Mouse (Mus musculus): Measurements from ENCODE around the gene Dcaf17.

Dcaf17 gene

DNA sequence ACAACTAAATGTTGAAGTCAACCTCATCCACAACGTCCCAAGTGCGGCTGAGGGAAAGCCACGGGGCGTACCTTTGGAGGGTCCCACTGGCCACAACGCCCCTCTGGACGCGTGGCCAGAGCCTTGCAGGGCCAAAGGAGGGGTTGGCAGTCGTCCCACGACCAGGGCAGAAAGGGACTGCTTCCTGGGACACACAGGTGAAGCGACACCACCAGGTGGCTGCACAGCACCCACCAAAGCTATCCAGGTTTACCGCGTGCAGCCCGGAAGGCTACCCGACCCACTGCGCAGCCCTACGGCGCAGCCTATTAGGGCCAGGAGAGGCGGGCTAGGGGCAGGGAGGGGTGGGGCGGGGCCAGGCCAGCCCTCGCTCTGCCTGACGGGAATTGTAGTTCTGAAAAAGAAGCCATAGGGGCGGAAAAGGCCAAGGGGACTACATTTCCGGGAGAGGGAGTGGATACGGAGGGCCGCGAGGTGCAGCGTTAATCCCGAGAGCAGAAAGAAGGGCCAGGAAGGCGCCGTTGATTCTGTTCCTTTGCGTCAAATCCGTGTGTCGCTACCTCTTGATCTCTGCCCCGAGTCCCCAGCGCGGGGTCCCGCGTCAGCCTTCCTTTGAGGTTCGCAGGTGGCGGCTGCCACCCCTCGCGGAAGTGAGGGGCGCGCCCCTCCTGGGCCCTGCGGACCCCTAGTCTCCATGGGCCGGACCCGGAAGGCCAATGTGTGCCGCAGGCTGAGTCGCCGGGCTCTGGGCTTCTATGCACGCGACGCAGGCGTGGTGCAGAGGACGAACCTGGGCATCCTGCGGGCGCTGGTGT, at the start of gene Dcaf17, which contains the start of gene Mettl8:
TSS of gene Dcaf17 (plus strand) at position 29 of the 815 bp plus-strand sequence.
TSS of gene Mettl8 (minus strand) at position 284 of the 815 bp plus-strand sequence.
- ATAC-seq (ENCODE audit: low TSS enrichment): peak; percentile 97

DNA sequence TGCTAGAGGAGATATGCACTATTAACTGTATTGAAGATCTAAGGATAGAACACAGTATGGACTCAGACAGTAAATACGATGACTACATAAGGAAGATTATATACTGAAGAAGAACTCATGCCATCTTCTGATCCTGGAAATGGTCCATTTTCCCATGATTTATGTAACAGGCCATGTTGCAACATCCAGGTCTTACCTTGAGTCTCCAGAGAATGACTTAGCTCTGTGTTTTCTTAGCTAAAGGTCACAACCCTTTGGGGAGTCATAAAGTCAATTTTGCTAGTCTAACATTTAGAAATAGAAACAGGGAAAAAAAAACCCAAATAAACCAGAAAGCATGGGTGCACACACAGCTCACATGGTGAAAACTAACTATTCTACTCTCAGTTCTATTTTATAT, 43.3 kb upstream of the Dcaf17 start:
- no peak for ATAC-seq (ENCODE audit: low TSS enrichment)

DNA sequence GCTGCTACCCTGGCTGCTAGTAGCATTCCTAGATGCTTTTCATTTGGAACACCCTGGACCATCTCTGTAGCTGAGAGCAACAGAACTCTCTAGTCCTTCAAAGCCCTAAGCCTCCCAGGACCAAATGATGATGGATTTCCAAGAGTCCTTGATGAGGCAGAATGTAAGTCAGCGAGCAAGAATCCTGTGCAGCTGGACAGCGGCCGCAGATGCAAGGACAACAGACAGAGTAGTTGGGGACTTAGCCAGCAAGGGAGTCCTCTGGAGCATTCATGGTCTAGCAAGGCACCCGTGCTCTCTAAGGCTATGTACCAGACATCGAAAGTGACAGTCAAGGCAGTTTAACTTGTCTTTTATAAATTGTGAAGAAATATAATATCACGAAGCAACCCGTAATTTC, 41.6 kb upstream of the Dcaf17 start:
- no peak for ATAC-seq (ENCODE audit: low TSS enrichment)

DNA sequence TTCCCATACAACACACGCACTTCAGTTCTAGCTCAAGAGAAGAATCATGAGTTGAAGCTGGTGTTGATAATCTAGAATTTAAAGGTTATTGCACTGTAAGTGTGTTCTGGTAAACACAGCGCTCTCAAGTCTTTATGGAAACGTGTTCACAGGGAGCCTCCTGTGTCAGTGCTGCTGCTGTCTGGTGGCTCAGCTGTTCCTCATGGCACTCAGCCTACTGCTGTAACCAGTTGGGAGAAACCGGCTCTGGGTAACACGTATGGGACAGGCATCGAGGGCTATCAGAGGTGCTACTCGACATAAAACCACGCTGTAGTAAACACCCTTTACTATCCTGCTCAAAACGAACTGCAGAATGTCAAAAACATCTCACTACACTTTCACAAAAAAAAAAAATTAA, 35.9 kb upstream of the Dcaf17 start:
- ATAC-seq (ENCODE audit: low TSS enrichment): peak; percentile 71

DNA sequence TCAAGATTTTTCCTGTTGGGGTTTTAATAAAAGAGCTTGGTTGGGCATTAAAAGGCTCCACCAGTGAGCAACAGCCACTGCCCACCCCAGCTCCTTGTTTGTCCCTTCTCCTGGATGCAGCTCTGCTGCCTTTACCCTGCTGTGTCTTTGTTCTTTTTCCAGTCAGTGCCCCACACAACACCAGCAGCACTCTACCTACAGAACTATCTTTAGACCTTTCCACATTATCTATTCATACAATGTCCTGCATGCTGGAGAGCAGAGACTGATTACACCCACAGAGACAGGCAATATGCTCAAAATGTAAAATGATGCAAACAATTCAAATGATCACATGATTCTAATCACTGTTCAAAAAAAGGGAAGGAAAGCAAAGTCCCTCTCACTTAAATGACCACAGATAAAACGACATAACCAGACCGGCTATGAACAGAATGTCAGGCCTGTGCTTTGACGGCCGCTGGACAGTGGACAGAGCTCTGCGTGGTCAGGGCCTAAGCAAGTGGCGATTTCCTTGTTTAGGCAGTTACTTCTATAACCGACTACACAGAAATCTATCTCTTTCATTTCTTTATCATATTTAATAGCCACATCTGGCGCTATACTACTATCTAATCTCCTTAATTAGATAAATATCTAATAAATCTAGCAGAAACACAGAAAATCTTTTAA, 35.3 kb upstream of the Dcaf17 start:
- ATAC-seq (ENCODE audit: low TSS enrichment): peak; percentile 50

DNA sequence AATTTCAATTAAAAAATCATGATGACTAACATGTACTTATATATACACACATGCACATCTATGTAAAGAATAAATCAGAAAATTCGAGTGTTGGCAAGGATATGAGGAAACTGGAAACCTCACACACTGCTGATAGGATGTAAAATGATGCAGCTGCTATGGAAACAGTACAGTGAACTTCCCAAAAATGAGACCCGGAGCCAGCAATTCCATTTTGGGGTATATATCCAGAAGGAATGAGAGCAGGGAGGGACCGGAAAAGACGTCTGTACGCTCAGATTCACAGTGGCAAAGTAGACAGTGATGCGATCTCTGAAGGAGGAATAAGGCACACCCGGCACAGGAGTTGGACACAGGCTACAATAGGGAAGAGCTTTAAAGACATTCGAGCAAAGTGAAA, 34.5 kb upstream of the Dcaf17 start:
- peak; percentile 73 for ATAC-seq (ENCODE audit: low TSS enrichment)

DNA sequence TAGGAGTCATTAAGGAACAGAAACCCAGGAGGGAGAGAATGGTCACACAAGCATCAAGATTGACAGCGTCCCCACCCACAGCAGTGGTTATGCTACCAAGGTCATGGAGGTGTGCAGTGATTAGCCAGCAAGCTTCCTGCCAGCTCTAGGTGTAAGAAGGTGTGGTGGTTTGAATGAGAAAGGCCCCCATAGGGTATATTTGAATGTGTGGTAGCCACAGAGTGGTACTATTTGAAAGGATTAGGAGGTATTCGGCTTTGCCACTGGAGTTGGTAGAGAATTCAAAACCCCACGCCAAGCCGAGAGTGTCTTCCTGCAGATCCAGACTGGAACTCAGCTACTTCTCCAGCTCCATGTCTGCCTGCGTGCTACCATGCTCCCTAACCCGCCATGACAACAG, 32.1 kb upstream of the Dcaf17 start:
- no peak for ATAC-seq (ENCODE audit: low TSS enrichment)

DNA sequence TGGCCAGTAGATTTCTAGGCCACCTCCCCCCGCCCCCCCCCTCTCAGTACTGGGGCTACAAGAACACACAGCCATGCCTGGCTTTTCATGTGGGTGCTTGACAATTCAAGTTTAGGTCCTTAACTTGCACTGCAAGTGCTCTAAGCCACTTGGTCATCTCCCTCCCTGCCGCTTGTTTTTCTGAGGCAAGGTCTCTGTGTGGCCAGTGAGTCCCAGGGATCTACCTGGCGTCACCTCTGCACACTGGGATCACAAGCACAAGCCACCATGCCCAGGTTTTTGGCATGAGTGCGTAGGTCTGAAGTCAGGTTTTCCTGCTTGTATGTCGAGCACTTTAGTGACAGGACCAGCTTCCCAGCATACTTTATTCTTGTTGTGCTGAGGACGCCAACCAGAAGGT, 31.1 kb upstream of the Dcaf17 start:
- no peak for ATAC-seq (ENCODE audit: low TSS enrichment)

DNA sequence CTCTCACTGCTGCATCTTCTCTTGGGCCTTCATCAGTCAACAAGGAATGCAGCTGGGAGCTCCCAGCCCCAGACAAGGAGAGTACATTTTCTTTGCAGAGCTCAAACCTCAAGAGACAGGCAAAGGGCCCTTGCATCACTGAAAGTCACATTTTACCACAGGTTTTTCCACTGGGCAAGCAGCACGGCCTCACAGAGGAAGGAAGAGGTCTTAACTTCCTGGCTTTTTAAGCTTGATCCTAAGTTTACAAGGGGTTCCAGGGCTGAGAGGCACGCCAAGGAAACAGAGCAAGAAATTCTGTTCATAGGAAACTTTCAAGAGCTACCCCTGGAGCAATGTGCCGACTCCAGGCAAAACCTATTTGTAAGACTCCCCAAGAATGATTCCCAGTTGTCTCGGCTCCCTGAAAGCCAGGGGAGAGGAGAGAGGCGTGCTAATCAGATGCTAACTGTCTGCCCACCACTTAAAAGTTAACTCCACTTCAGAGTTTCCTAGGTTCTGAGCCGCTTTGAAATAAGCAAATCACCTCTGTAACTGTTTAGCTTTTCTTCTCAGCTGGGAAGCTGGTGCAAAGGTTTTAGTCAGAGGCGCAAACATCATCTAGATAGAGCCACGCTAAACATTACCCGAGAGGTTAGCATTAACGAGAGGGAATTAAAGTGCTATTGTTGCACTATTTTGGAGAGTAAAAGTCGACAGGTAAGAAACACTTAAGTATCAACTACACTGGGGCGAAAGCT, 29.4 kb upstream of the Dcaf17 start:
- ATAC-seq (ENCODE audit: low TSS enrichment): 0 out of 2 replicates have a peak, but pooled peaks have one; percentile 28

DNA sequence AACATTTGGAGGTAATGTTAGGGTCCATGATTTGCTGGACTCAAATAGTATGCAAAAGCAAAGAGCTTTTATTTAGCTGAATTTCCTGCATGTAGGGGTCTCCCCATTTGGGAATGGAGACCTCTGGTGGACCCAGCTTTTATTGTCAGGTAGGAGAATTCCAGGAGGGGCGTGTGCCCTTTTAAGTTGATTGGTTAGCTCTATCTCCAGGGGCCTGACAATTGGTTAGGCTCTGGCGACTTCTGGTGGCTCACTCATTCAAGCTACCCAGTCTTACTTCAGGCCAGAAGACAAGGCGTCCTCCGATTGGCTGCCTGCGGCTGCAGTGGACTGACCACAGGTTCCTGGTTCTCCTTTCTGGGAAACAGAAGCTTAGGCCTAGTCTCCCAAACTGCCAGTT, 28.3 kb upstream of the Dcaf17 start:
- ATAC-seq (ENCODE audit: low TSS enrichment): no peak

DNA sequence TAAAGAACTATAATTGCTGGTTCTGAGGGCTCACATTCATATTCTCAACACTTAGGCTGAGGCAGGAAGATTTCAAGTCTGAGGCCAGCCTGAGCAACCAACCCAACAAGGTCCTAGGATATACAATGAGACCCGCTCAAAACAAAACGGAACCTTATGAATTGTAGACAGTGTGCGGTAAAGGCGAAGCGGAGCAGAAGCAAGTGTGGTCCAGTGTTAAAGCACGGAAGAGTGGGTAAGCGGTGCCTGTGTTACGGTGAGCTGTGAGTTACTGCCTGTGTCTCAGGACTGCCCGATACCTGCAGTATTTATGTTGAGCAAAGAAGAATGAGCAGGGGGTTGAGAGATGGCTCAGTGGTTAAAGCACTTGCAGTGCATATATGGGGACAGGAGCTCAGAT, 27.5 kb upstream of the Dcaf17 start:
- ATAC-seq (ENCODE audit: low TSS enrichment): no peak

DNA sequence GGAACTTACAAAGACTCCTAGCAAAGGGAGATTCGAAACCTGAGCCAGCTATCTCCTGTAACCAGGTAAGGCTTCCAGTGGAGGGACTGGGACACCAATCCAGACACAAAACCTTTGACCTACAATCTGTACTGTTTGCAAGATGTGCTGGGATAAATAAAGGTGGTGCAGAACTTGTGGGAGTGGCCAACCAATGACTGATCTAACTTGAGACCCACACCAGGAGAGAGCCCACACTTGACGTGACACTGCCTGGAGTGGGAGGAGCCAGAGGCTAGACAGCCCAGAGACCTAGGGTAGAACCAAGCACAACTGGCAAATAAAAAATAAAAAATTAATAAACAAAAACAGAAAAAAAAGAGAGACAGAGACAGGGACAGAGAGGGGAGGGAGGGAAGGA, 24.5 kb upstream of the Dcaf17 start:
- no peak for ATAC-seq (ENCODE audit: low TSS enrichment)

DNA sequence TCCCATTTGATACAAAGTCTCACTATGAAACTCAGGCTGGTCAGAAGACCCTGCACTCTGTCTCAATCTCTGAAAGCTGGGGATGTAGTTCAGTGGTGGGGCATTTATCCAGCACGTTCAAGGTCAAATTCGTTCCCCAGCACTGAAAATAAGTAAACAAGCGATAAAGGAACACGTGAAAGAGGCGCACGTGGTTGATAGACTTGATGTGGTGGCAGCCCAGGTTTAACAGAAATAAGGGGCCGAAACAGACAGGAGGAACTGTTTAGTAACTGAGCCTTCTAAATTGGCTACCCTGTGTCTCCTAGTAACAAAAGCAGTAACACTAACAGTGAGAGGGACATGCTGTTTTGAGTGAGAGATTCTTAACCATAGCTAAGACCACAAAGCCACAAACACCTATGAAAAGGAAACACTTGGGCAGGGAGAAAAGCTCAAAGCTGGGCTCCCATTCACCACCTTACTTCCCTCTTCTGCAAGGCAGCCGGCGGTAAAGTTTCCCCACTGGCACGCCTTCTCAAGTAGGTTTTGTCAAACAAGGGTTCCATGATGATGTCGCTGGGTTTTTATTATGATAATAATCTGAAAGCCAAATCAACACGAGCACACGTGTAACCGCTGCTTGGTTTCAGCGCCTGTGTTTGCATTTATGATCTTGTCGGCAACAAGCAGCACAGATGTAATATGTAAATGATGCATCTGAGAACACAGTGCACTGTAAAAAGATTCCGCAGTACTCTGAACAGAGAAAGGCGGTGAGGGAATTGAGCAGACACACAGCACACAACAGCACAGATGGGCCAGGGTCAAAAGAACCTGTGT, 22.9 kb upstream of the Dcaf17 start:
- ATAC-seq (ENCODE audit: low TSS enrichment): no peak

DNA sequence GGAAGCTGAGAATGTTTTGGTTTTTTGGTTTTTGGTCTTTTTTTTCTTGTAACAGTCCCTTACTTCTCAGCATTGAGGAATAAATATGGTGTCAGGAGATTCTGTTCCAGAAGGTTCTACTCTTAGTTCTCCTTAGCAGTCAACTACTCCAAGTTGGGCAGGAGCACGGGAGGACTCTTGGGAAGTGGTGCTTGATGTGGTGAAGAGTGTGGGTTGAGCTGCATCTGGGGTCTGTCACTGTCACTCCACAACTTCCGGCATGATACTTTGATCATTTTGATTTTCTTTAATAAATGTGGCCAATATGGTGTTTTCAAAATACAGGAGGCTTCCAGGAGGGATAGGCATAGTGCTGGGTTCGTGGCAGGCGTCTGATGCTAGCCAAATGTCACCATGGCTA, 22.1 kb upstream of the Dcaf17 start:
- ATAC-seq (ENCODE audit: low TSS enrichment): no peak

DNA sequence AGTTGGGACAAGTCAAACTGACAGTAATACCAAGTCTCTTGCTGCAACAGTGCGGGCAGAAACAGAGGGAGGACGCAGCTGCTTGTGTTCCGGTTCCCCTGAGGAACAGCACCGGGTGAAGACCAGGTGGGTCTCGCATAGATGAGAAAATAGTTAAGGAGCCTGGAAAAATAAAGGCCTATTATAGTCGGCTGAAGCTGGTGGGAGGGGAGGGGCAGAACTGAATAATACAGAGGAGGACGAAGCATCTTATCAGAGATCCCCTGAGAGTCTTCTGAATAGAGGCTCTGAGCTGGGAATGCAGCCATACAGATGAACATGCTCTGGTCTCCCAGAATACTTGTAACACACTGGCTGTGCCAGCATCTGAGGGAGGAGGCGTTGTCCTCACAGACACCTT, 21.1 kb upstream of the Dcaf17 start:
- peak; percentile 49; the same call in 1 of the 2 replicates for ATAC-seq (ENCODE audit: low TSS enrichment)

DNA sequence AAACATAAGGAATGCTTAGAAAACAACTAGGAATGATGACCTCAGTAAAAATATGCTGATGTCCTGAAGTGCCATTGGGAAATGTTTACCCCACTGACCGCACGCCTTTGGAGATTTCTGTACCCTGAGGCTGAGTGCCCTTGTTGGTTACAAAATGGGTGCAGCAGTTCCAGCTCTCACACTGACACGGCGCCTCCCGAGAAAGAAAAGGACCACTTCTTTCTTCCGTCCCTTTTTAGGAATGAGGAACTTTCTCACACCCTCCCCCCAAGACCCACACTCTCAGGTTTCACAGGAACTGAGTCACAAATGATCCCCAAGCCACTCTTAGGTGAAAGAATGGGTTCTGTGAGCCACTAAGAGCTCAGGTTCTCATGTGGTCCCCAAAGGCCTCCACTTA, 17.7 kb upstream of the Dcaf17 start:
- ATAC-seq (ENCODE audit: low TSS enrichment): no peak

DNA sequence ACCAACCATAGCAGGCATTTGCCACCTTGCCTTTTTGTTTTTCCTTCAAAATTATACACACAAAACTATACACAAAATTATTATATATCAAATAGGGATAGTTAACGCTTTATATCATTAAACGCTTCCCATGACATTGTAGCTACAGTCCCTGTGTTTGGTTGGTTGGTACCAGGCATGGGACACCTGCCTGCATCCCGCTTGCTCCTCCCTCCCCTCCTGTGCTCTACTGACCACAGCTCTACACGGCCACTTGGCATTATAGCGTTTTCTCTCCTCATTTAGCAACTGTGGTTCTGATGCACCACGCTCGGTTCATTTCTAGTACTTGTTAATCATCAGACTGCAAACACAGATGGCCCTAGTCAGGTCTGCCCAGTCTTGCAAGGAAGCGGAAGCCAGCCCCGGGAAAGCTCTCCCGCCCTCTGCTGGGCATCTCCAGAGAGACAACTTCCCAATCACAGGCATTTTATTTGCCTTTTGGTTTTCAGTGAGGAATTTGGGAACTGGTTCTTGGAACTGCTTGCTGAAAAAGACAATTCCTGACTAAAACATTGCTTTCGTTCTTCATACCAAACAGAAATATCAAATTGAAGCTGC, 15.5 kb upstream of the Dcaf17 start:
- peak; percentile 91 for ATAC-seq (ENCODE audit: low TSS enrichment)

DNA sequence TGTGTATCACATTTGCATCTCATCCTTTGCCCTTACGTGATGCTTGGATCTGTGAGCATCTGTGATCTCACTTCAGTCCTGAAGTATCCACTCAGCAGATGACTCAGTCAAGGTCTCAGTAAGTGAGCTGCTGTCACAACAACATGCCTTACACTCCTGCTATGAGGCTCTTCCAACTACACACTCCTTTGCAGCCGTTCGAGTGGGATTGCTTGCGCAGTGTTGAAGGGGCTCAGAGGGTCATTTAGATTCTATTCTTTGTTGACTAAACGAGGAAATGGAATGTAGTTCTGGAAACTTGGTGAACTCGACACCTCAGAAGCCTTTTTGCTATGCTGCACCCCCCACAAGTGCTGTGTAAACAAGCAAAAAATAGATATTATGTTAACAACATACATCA, 9.0 kb upstream of the Dcaf17 start:
- ATAC-seq (ENCODE audit: low TSS enrichment): no peak

DNA sequence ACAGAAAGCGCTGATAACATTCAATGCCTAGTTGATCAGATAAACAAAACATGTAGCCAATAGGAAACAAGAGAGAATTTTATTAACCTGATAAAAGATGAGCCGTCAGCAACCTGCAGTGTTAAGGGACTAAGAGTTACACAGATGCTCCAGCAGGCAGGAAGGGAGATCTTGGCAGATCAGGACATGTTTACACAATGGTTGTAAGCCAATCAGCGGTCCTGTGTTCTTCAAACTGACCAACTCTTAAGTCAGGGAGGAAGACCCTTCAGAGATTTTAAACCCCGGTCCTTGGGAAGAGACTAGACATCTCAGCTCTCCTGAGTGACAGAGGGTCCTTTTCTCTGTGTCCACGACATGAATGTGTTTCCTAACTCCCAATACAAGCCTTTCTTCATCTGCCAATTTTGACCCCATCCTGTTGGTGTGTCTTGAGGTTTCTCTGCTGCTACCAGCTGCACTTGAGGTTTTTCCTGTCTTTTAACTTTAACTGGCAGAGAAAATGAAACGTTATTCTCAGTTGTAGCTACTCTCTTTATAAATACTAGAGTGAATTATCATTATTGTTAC, 8.3 kb upstream of the Dcaf17 start:
- no peak for ATAC-seq (ENCODE audit: low TSS enrichment)

DNA sequence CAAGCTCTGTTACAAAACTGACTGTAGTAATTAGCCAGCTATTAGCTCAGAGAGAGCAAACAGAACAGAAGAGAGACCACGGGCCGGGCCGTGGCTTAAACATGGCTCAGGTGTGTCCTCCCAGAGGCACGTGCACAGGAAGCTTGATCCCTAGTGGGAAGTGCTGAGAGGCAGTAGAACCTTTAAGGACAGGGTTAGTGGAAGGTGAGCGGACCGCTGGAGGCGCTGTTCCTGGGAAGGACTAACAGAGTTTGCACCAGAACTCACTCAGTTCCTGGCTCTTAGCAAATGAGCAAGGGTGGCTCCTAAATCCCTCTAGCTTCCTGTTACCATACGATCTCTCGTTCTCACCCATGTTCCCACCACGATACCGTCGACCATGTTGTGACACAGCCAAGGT, 6.2 kb upstream of the Dcaf17 start:
- no peak for ATAC-seq (ENCODE audit: low TSS enrichment)

DNA sequence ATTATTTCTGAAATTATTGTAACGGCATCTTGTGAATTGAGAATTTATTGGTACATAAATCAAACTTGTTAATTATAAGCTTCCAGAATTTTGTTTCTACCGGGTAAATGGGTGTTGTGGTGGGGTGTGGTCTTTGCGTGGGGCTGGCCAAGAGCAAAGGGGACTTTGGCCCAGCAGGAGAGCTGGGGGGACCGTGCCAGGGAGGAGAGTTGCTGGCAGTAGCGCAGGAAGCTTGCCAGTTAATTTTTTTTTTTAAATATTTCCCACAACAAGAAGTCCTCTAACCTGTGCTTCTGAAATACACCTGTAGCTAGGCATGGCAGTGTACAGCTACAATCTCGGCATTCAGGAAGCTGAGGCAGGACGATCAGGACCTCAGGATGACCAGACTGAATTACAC, 4.6 kb upstream of the Dcaf17 start:
- no peak for ATAC-seq (ENCODE audit: low TSS enrichment)
